Mouse (Mus musculus) T-cell, adult 66 days (primary cell): Measurements from ENCODE around the gene Mccc1. TPM values are rescaled to one million over a fixed set of nuclear protein-coding genes. Genes with fewer than 3 reads are reported as not detected.

Experiments used
- total RNA-seq, 2 experiments: library from RNA; stranded (reverse); gene quantifications; 3 replicates in 1 of 2; 4 replicates in 1 of 2; pipeline ENCODE4 v1.2.4; 2023

Gene Mccc1
- 10 to 100 TPM; 25.9 to 32.1 TPM for total RNA-seq

GRCm38 (mm10) chr3:36000275-36001239 lies at the start of gene Mccc1:
Gene Mccc1 (minus strand): TSS chr3:36000678.

GRCm38 (mm10) chr3:35937345-35937744 lies 63.1 kb downstream of the Mccc1 start, which contains the start of gene Dcun1d1:
Gene Dcun1d1 (minus strand): TSS chr3:35937445.

Other genes with a start within 250 kb of the Mccc1 start
- gene Atp11b, start 246.6 kb downstream of the Mccc1 start, total RNA-seq = 100 to 1,000 TPM; 248 to 272 TPM
- gene Dcun1d1, start 63.2 kb downstream of the Mccc1 start, total RNA-seq = 10 to 100 TPM; 79.6 to 79.8 TPM
- not detected for gene Ccdc144b, start 52.9 kb upstream of the Mccc1 start, total RNA-seq
- 10 to 100 TPM; 35.9 to 43.1 TPM for gene Acad9, start 65.3 kb upstream of the Mccc1 start, total RNA-seq
- 10 to 100 TPM in 1 of 2 experiments, 1 to 10 TPM in 1; 8.1 to 11.9 TPM for gene D3Ertd254e, start 150.3 kb upstream of the Mccc1 start, total RNA-seq
- not detected for gene Qrfpr, start 221.6 kb upstream of the Mccc1 start, total RNA-seq